Mouse (Mus musculus): ENCODE measurements at regions not wholly inside any gene's neighbourhood (a gene's known extent, or its start where the extent isn't known, plus 50 kb on each side); places are given as distances from the start of the nearest gene placed in this dataset.

DNA sequence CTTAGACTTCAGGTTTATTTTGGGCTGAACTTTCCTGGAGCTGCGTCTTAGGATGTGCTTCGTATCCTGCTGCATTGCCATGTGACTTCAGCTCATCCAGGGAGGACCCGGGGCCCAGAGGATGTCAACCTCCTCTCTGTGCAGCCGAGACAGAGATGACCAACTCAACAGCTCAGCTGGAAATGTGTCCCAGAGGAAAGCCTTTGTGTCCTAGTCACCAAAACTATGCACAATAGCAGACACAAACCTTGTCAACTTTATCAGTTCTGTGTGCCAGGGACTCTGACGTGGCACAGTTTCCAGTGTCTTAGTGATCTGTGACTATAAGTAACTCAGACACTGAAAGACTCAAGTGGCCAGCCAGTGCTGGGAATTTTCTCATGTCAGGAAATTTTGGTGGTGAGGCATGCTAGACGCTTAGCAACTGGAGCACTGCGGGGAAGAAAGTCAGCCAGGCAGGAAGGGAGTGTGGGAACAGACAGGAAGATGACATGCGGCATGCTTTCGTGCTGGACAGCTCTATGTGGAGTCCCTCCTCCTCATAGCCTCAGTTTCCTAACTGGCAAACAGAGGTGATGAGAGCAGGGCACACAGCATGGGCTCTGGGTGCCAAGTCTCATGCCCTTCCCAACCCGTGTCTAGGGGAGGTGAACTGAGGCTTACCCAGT, 156.1 kb downstream of the Plpp3 start:
- Histone ChIP-seq H3K36me3 (ENCODE audit: insufficient read depth, low read length) (no peaks in the 10 kb centered on the region), H3K4me3 (replicated peaks; ENCODE audit: low read length) (no peak overlapping the region), H3K4me1 (replicated peaks; ENCODE audit: low read depth, low read length) (no peaks in the 10 kb centered on the region), H3K9me3 (ENCODE audit: low read length) (peaks cover 13% of the 10 kb centered on the region), H3K27me3 (ENCODE audit: insufficient read depth, low read length) (no peaks in the 10 kb centered on the region)
- no peak for TF ChIP-seq CTCF (conservative IDR thresholded peaks at IDR 0.05; ENCODE audit: low read length)
- no peak for TF ChIP-seq POU5F1 (IDR thresholded peaks at IDR 0.05; ENCODE audit: borderline replicate concordance, low read length)

DNA sequence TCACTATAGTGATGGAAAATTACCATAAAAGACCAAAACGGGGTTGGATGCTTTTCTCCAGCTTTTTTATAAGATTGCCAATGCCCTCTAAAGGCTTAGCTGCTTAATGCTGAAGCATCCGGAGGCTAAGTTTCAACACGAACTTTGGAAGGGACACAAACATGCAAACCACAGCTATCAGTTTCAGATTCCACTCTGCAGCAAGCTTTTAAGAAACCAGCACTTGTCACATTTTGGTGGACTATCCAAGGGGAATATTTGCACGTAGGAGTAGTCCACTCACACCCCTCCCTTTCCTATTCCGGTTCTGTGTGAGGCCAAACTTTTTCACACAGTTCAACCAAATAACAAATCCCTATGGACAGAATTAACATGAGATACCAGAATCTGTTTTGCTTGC, 157.9 kb downstream of the Plpp3 start:
- no peaks in the 10 kb centered on the region for H3K36me3 ChIP-seq (ENCODE audit: insufficient read depth, low read length)
- H3K9me3 ChIP-seq (ENCODE audit: low read length) = peaks cover 13% of the 10 kb centered on the region
- H3K4me3 ChIP-seq (replicated peaks; ENCODE audit: low read length) = no peak overlapping the region

DNA sequence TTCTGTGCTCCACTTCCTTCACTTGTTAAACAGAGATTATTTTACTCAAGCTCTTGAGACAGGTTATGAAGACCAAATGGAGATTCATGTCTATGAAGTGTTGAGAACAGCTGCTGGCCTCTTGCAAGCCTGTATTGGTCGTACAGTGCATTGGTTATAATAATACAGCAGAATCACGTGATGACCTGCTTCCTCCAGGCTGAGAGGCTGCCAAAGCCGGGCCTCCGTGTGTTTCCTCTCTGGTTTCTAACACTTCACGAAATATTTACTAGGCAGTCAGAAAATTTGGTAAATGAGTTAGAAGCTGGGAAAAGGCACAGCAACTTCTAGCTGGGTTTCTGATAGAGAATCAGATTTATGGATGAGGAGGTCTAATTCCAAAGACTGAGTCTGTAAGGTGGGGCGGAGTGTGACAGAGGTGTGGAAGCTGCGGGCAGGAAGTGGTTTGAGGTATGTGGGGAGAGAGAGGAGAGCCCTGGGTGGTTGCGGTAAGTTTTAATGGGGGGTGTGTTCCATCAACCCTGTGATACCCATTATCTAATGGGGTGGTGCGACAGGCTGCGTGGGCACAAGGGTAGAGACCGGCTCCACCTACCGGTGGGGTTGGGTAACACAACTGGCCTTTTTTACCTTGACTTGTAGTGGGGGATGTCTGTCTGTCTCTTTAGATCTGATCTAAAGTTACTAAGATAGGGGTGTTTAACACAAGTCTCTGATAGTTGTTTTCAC, 159.5 kb downstream of the Plpp3 start:
- Histone ChIP-seq H3K27me3 (ENCODE audit: insufficient read depth, low read length) (no peaks in the 10 kb centered on the region), H3K4me3 (replicated peaks; ENCODE audit: low read length) (no peak overlapping the region), H3K4me1 (replicated peaks; ENCODE audit: low read depth, low read length) (no peaks in the 10 kb centered on the region), H3K9me3 (ENCODE audit: low read length) (peaks cover 13% of the 10 kb centered on the region), H3K36me3 (ENCODE audit: insufficient read depth, low read length) (no peaks in the 10 kb centered on the region)
- TF ChIP-seq POU5F1 (IDR thresholded peaks at IDR 0.05; ENCODE audit: borderline replicate concordance, low read length) (no peak), CTCF (conservative IDR thresholded peaks at IDR 0.05; ENCODE audit: low read length) (peak; percentile 68), NANOG (IDR thresholded peaks at IDR 0.05; ENCODE audit: borderline replicate concordance, low read length) (no peak)

More for the DNA sequence above, 157.9 kb downstream of the Plpp3 start:
- TF ChIP-seq POU5F1 (IDR thresholded peaks at IDR 0.05; ENCODE audit: borderline replicate concordance, low read length) (no peak), NANOG (IDR thresholded peaks at IDR 0.05; ENCODE audit: borderline replicate concordance, low read length) (no peak), CTCF (conservative IDR thresholded peaks at IDR 0.05; ENCODE audit: low read length) (no peak)
- Histone ChIP-seq H3K4me1 (replicated peaks; ENCODE audit: low read depth, low read length) (no peaks in the 10 kb centered on the region), H3K27me3 (ENCODE audit: insufficient read depth, low read length) (no peaks in the 10 kb centered on the region)

DNA sequence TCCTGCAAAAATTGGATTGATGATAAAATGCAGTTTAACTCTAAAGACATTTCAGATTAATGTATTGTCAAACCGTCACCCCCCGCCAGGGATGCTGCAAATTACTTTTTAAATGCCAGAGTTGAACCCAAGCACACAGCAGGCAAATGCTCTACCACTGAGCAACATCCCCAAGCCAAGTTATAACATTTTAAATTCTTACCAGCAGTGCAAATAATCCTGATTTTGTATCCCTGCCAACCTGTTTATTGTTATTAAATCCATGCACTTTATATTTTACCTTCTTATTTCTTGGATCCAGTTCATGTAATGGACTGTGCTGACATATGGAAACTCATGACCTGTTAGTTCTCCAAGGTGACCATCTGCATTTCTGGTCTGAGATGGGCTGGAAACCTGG, 161.3 kb downstream of the Plpp3 start:
- H3K27me3 ChIP-seq (ENCODE audit: insufficient read depth, low read length) = no peaks in the 10 kb centered on the region
- no peak for TF ChIP-seq POU5F1 (IDR thresholded peaks at IDR 0.05; ENCODE audit: borderline replicate concordance, low read length)
- no peak for TF ChIP-seq CTCF (conservative IDR thresholded peaks at IDR 0.05; ENCODE audit: low read length)
- no peak for TF ChIP-seq NANOG (IDR thresholded peaks at IDR 0.05; ENCODE audit: borderline replicate concordance, low read length)
- peaks cover 11% of the 10 kb centered on the region for H3K4me1 ChIP-seq (replicated peaks; ENCODE audit: low read depth, low read length)
- no peak overlapping the region for H3K4me3 ChIP-seq (replicated peaks; ENCODE audit: low read length)
- no peaks in the 10 kb centered on the region for H3K36me3 ChIP-seq (ENCODE audit: insufficient read depth, low read length)
- H3K9me3 ChIP-seq (ENCODE audit: low read length) = peaks cover 10% of the 10 kb centered on the region

DNA sequence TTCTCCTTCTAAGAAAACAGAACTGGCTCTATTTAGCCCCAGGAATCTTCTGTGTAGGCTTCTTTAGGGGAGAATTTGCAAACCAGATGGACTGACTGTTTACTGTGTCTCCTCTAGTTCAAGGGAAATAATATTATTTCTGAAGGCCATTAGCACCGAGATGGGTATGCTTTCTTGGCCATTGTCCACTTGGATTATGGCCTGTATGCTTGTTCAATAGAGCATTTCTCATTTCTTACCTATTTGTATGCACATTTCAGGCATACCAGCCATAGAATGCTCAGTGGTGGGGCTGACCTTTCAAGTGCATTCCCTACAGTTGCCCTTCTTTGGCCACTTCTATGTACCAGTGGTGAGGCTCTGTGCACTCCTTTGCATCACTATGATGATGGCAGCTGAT, 166.3 kb downstream of the Plpp3 start:
- TF ChIP-seq NANOG (IDR thresholded peaks at IDR 0.05; ENCODE audit: borderline replicate concordance, low read length) (no peak), CTCF (conservative IDR thresholded peaks at IDR 0.05; ENCODE audit: low read length) (no peak), POU5F1 (IDR thresholded peaks at IDR 0.05; ENCODE audit: borderline replicate concordance, low read length) (no peak)
- Histone ChIP-seq H3K36me3 (ENCODE audit: insufficient read depth, low read length) (no peaks in the 10 kb centered on the region), H3K4me3 (replicated peaks; ENCODE audit: low read length) (no peak overlapping the region), H3K9me3 (ENCODE audit: low read length) (no peaks in the 10 kb centered on the region), H3K4me1 (replicated peaks; ENCODE audit: low read depth, low read length) (peaks cover 25% of the 10 kb centered on the region), H3K27me3 (ENCODE audit: insufficient read depth, low read length) (no peaks in the 10 kb centered on the region)

DNA sequence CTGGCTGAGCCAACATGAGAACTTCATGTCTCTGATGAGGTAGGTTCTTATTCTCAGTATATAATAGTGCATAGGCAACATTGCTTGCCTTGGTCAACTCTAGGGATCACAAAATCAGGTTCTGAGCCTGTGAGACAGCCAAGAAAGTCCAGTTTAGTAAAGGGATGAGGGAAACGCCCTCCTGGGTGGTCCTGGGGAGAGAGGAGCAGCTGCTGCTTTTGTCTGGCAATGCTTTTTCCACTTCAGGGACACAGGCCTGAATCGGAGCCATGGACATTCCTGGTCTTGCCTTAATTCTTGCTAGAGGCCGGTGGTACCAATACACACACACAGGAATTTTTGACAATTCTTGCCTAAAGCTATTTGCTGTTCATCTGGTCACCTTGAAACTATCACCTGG, 169.8 kb downstream of the Plpp3 start:
- Histone ChIP-seq H3K9me3 (ENCODE audit: low read length) (no peaks in the 10 kb centered on the region), H3K4me1 (replicated peaks; ENCODE audit: low read depth, low read length) (peaks cover 25% of the 10 kb centered on the region), H3K4me3 (replicated peaks; ENCODE audit: low read length) (no peak overlapping the region), H3K27me3 (ENCODE audit: insufficient read depth, low read length) (no peaks in the 10 kb centered on the region), H3K36me3 (ENCODE audit: insufficient read depth, low read length) (no peaks in the 10 kb centered on the region)
- TF ChIP-seq POU5F1 (IDR thresholded peaks at IDR 0.05; ENCODE audit: borderline replicate concordance, low read length) = no peak
- TF ChIP-seq CTCF (conservative IDR thresholded peaks at IDR 0.05; ENCODE audit: low read length) = no peak
- TF ChIP-seq NANOG (IDR thresholded peaks at IDR 0.05; ENCODE audit: borderline replicate concordance, low read length) = no peak

DNA sequence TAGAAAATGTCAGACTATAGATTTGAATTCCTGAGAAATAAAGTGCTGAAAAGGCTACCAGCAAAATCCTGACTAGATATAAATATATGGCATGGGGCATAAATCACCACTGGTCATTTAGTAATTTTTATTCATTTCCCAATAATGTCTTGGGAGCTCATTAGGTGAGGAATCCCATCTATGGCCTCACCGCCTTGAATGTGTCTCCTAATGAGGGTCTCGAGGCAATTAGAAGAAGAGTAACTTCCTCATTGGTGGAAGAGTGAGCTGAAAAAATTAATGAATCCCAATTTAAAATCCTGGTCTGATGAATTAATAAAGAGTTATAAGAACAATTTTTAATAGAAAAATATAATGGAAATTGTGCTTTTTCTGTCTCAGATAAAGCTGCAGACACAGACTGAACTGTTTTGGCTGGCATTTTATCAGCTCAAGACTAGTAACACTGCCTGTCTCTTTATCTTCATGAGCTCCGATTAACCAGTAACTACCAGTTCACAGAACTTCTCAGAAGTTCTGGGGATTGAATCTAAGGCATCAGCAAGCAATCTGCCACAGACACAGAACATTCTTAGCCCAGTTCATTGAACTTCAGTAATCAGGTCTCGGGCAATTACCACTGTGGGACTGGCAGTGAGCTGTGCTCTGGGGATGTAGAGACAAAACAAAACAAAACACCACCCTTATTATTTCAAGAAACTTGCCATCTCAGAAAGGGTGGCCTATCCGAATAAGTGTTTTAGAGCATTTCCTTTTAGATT, 170.7 kb downstream of the Plpp3 start:
- H3K36me3 ChIP-seq (ENCODE audit: insufficient read depth, low read length) = no peaks in the 10 kb centered on the region
- H3K4me3 ChIP-seq (replicated peaks; ENCODE audit: low read length) = no peak overlapping the region
- H3K4me1 ChIP-seq (replicated peaks; ENCODE audit: low read depth, low read length) = peaks cover 19% of the 10 kb centered on the region
- H3K27me3 ChIP-seq (ENCODE audit: insufficient read depth, low read length) = no peaks in the 10 kb centered on the region
- no peaks in the 10 kb centered on the region for H3K9me3 ChIP-seq (ENCODE audit: low read length)
- no peak for TF ChIP-seq NANOG (IDR thresholded peaks at IDR 0.05; ENCODE audit: borderline replicate concordance, low read length)
- no peak for TF ChIP-seq POU5F1 (IDR thresholded peaks at IDR 0.05; ENCODE audit: borderline replicate concordance, low read length)
- TF ChIP-seq CTCF (conservative IDR thresholded peaks at IDR 0.05; ENCODE audit: low read length) = no peak

DNA sequence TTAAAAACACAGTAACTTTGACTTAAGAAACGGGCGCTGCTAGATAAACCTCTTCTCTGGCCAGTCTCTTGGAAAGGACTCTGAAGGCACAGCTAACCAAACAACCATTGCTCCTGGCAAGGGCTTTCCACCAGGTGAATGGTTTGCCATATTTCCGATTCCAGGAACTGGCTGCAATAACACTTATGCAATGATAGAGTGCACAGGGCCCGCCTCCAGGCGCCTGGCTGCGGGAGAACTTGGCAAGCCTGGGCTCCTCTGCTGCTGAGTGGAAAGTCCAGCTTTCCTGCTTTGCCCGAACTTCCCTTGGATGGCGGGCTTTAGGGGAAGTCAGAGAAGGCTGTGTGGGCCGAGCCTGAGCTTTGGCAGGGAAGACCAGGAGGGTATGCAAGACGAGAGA, 171.6 kb downstream of the Plpp3 start:
- TF ChIP-seq NANOG (IDR thresholded peaks at IDR 0.05; ENCODE audit: borderline replicate concordance, low read length) (no peak), CTCF (conservative IDR thresholded peaks at IDR 0.05; ENCODE audit: low read length) (no peak), POU5F1 (IDR thresholded peaks at IDR 0.05; ENCODE audit: borderline replicate concordance, low read length) (no peak)
- Histone ChIP-seq H3K4me3 (replicated peaks; ENCODE audit: low read length) (no peak overlapping the region), H3K9me3 (ENCODE audit: low read length) (no peaks in the 10 kb centered on the region), H3K4me1 (replicated peaks; ENCODE audit: low read depth, low read length) (peaks cover 10% of the 10 kb centered on the region), H3K27me3 (ENCODE audit: insufficient read depth, low read length) (no peaks in the 10 kb centered on the region), H3K36me3 (ENCODE audit: insufficient read depth, low read length) (no peaks in the 10 kb centered on the region)
